Comparison of ENCODE assay signal across 9 mouse cellular contexts in the genomic region with DNA sequence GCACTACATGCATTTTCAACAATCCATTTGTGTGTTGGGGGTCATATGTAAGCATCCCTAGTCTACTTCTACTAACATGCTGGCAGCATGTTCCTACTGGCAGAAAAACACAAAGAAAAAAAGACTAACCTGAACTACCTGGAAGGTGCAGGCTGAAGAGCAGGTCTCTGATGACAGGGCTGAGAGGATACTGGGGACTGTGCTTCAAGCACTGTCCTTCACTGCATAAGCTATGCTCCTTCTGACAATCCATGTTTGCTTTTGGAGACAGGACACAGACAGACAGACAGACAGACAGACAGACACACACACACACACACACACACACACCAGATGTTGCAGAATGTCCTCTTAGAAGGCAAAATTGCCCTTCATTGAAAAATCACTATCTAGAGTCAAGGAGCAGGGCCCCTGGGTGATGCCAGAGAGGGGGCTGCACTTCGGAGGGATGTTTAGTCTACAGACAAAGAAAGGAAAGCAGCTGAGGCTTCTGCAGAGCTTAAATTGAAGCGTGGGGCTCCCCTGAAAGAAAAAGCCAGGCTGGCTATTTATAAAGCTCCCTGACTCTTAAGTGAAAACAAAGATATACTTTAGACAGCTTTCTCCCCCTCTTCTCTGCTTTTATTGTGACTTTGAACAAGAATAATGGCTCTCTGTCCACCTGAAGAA.
DNase-seq lines count a peak whose midpoint lies in the region; ATAC-seq and TF ChIP-seq lines count a peak whose summit lies in the region.
"Had no signal": no experiment of that assay in that cellular context is flagged by ENCODE, and none has a peak within 500 bp of the region (broad histone marks: within the 10 kb centered on the region; RNA-seq: fewer than 3 reads in every experiment).

No protein-coding gene starts in this region.

- no peaks in the 10 kb centered on the region for H3K9me3 ChIP-seq in lung, embryonic 15.5 days
- H3K9me3 ChIP-seq in forebrain, embryonic 13.5 days (replicated peaks): no peaks in the 10 kb centered on the region
- H3K9me3 ChIP-seq in limb, embryonic 10.5 days (replicated peaks): no peaks in the 10 kb centered on the region
- H3K9me3 ChIP-seq: G1E had no signal

- 17% methylated on average over 2 of the region's 2 CpGs for WGBS in lung, embryonic 15.5 days
- WGBS in forebrain, embryonic 13.5 days: 6% methylated on average over 2 of the region's 2 CpGs
- WGBS in limb, embryonic 10.5 days: 39% methylated on average over 2 of the region's 2 CpGs
- 8% methylated on average over 2 of the region's 2 CpGs for WGBS in olfactory bulb, adult 2 months

- H3K27ac ChIP-seq in lung, embryonic 15.5 days: peak overlapping the region; percentile 93
- H3K27ac ChIP-seq in forebrain, embryonic 13.5 days: peak overlapping the region; percentile 51
- peak overlapping the region; percentile 62 for H3K27ac ChIP-seq in limb, embryonic 10.5 days
- peak overlapping the region; percentile 67 for H3K27ac ChIP-seq in olfactory bulb, adult 2 months (ENCODE audit: insufficient read depth, low read depth, low read length)

- DNase-seq in lung, postnatal 36 days: no peak
- DNase-seq in limb, embryonic 10.5 days (ENCODE audit: low spot score): no peak
- DNase-seq in adrenal gland, adult 8-10 months: no peak
- no peak for DNase-seq in frontal cortex, postnatal 36 days (ENCODE audit: low spot score in 2 of 2)

- H3K36me3 ChIP-seq in lung, embryonic 15.5 days: no peaks in the 10 kb centered on the region
- H3K36me3 ChIP-seq in forebrain, embryonic 13.5 days (ENCODE audit: poor library complexity, severe bottlenecking): no peaks in the 10 kb centered on the region
- no peaks in the 10 kb centered on the region for H3K36me3 ChIP-seq in limb, embryonic 10.5 days
- H3K36me3 ChIP-seq: G1E had no signal

- H3K27me3 ChIP-seq in lung, embryonic 15.5 days: no peaks in the 10 kb centered on the region
- no peaks in the 10 kb centered on the region for H3K27me3 ChIP-seq in forebrain, embryonic 13.5 days
- H3K27me3 ChIP-seq in limb, embryonic 10.5 days (ENCODE audit: low read depth, poor library complexity, severe bottlenecking): no peaks in the 10 kb centered on the region

- no peak overlapping the region for H3K4me3 ChIP-seq in lung, embryonic 15.5 days
- no peak overlapping the region for H3K4me3 ChIP-seq in forebrain, embryonic 13.5 days
- H3K4me3 ChIP-seq in limb, embryonic 10.5 days: no peak overlapping the region
- no peak overlapping the region for H3K4me3 ChIP-seq in olfactory bulb, adult 2 months (ENCODE audit: insufficient read depth, low read depth, low read length)

- H3K9ac ChIP-seq in lung, embryonic 15.5 days: peak overlapping the region; percentile 13; the same call in 1 of the 2 replicates
- peak overlapping the region; percentile 26; the same call in 1 of the 2 replicates for H3K9ac ChIP-seq in forebrain, embryonic 13.5 days

- TF ChIP-seq POLR2A in olfactory bulb, adult 2 months (IDR thresholded peaks at IDR 0.05; ENCODE audit: insufficient read depth, low read depth, low read length): no peak

- no peak for TF ChIP-seq CTCF in olfactory bulb, adult 2 months (IDR thresholded peaks at IDR 0.05; ENCODE audit: insufficient read depth, low read depth, low read length)

- peak overlapping the region; percentile 34; the same call in 1 of the 2 replicates for H3K4me2 ChIP-seq in lung, embryonic 15.5 days
- 0 out of 2 replicates have a peak overlapping the region, but pooled peaks have one; percentile 8 for H3K4me2 ChIP-seq in forebrain, embryonic 13.5 days

- peaks cover 75% of the 10 kb centered on the region for H3K4me1 ChIP-seq in lung, embryonic 15.5 days
- H3K4me1 ChIP-seq in forebrain, embryonic 13.5 days: peaks cover 57% of the 10 kb centered on the region
- peaks cover 57% of the 10 kb centered on the region for H3K4me1 ChIP-seq in limb, embryonic 10.5 days
- H3K4me1 ChIP-seq in olfactory bulb, adult 2 months (ENCODE audit: control insufficient read depth, insufficient read depth, low read length): peaks cover 35% of the 10 kb centered on the region

- ATAC-seq in lung, embryonic 15.5 days (ENCODE audit: borderline replicate concordance, extremely low read depth, low FRiP score, low TSS enrichment): no peak
- ATAC-seq in forebrain, embryonic 13.5 days: no peak
- no peak for ATAC-seq in monocyte, adult 5-6 weeks (replicated peaks; ENCODE audit: insufficient number of reproducible peaks, low FRiP score, low TSS enrichment, poor library complexity, severe bottlenecking)
